29 mouse cellular contexts compared by ENCODE assay signal in the genomic region with DNA sequence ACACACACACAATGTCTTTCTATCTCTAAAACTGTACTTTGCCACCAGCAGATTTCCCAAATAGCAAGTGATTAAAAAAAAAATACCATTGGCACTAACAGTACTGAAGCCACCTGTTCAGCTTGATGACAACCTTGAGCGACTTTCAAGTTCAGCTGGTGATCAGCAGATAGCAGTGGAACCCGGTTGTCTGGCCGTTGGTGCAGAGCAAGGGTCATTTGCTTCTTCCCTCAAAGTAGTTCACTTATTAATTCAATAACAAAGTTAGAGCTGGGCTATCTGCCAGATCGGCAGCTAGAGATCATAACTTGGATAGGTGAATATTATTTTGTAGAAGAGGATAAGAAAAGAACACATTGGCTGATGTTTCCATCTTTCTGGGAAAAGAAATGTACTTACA.
DNase-seq lines count a peak whose midpoint lies in the region; ATAC-seq and TF ChIP-seq lines count a peak whose summit lies in the region.
"Had no signal": no experiment of that assay in that cellular context is flagged by ENCODE, and none has a peak within 500 bp of the region (broad histone marks: within the 10 kb centered on the region; RNA-seq: fewer than 3 reads in every experiment).

No protein-coding gene starts in this region.

- H3K27me3 ChIP-seq in kidney, embryonic 15.5 days, result no peaks in the 10 kb centered on the region
- no peaks in the 10 kb centered on the region for H3K27me3 ChIP-seq in liver, adult 2 months (ENCODE audit: control insufficient read depth, insufficient read depth, low read length)
- H3K27me3 ChIP-seq in liver, embryonic 12.5 days (replicated peaks), result no peaks in the 10 kb centered on the region
- H3K27me3 ChIP-seq in myocyte (ENCODE audit: control insufficient read depth, insufficient read depth, insufficient read length), result no peaks in the 10 kb centered on the region
- H3K27me3 ChIP-seq in intestine, embryonic 15.5 days (replicated peaks), result no peaks in the 10 kb centered on the region
- H3K27me3 ChIP-seq: CH12.LX; embryonic facial prominence, embryonic 15.5 days; forebrain, embryonic 13.5 days; heart, embryonic 15.5 days; hindbrain, embryonic 12.5 days; limb, embryonic 12.5 days; megakaryocyte, embryonic 14.5 days; midbrain, embryonic 12.5 days; stomach, embryonic 15.5 days had no signal

- H3K9me3 ChIP-seq in kidney, embryonic 15.5 days (replicated peaks), result no peaks in the 10 kb centered on the region
- no peaks in the 10 kb centered on the region for H3K9me3 ChIP-seq in liver, embryonic 12.5 days (replicated peaks)
- H3K9me3 ChIP-seq in intestine, embryonic 15.5 days, result no peaks in the 10 kb centered on the region
- H3K9me3 ChIP-seq: embryonic facial prominence, embryonic 15.5 days; forebrain, embryonic 13.5 days; heart, embryonic 10.5 days; heart, embryonic 15.5 days; hindbrain, embryonic 12.5 days; megakaryocyte, embryonic 14.5 days; midbrain, embryonic 12.5 days; stomach, embryonic 15.5 days had no signal

- DNase-seq in kidney, adult 11 months, result peak; percentile 25
- peak; percentile 92 for DNase-seq in liver, adult 2 months (ENCODE audit: extremely low read depth, low read depth, low spot score)
- peak; percentile 19 for DNase-seq in kidney, postnatal 14 days
- DNase-seq: adrenal gland, postnatal 10 days; cerebellum, adult 11 months; cerebellum, adult 9-11 months; gastrocnemius, postnatal 14 days; heart, postnatal 36 days; liver, postnatal 0 days; lung, postnatal 4 days; right cerebral cortex, postnatal 25 days had no signal

- no peak overlapping the region for H3ac ChIP-seq in myocyte (ENCODE audit: control insufficient read depth, insufficient read length)

- no peak overlapping the region for H3K9ac ChIP-seq in kidney, embryonic 15.5 days
- H3K9ac ChIP-seq in liver, adult 2 months (ENCODE audit: low read depth, low read length), result no peak overlapping the region
- no peak overlapping the region for H3K9ac ChIP-seq in liver, embryonic 12.5 days
- no peak overlapping the region for H3K9ac ChIP-seq in intestine, embryonic 15.5 days
- H3K9ac ChIP-seq: embryonic facial prominence, embryonic 15.5 days; forebrain, embryonic 13.5 days; heart, embryonic 15.5 days; hindbrain, embryonic 12.5 days; limb, embryonic 12.5 days; liver, postnatal 0 days; midbrain, embryonic 12.5 days; stomach, embryonic 15.5 days had no signal

- H3K4me1 ChIP-seq in kidney, embryonic 15.5 days, result peaks cover 16% of the 10 kb centered on the region
- H3K4me1 ChIP-seq in liver, adult 2 months (ENCODE audit: control insufficient read depth, insufficient read depth, low read length), result peaks cover 10% of the 10 kb centered on the region; the same call in 1 of the 2 replicates
- H3K4me1 ChIP-seq in liver, embryonic 12.5 days, result no peaks in the 10 kb centered on the region
- 0 out of 2 replicates have a peak, but pooled peaks cover 8% of the 10 kb centered on the region for H3K4me1 ChIP-seq in intestine, embryonic 15.5 days (replicated peaks)
- H3K4me1 ChIP-seq: megakaryocyte, embryonic 14.5 days had no signal

- ATAC-seq in kidney, embryonic 15.5 days (replicated peaks; ENCODE audit: low FRiP score), result no peak
- no peak for ATAC-seq in liver, embryonic 12.5 days
- ATAC-seq in intestine, embryonic 15.5 days, result no peak
- ATAC-seq: forebrain, embryonic 13.5 days; intestine, postnatal 0 days; liver, postnatal 0 days had no signal

- H3K4me2 ChIP-seq in kidney, embryonic 15.5 days, result no peak overlapping the region
- no peak overlapping the region for H3K4me2 ChIP-seq in liver, embryonic 12.5 days
- H3K4me2 ChIP-seq in myocyte (ENCODE audit: low read depth), result peak overlapping the region; percentile 39
- no peak overlapping the region for H3K4me2 ChIP-seq in intestine, embryonic 15.5 days (replicated peaks)
- H3K4me2 ChIP-seq: embryonic facial prominence, embryonic 15.5 days; forebrain, embryonic 13.5 days; heart, embryonic 15.5 days; hindbrain, embryonic 12.5 days; limb, embryonic 12.5 days; liver, embryonic 11.5 days; midbrain, embryonic 12.5 days; stomach, embryonic 15.5 days had no signal

- H3K79me2 ChIP-seq in liver, adult 2 months (ENCODE audit: control insufficient read depth, insufficient read depth, low read length), result no peaks in the 10 kb centered on the region
- H3K79me2 ChIP-seq in myocyte (ENCODE audit: control insufficient read depth, insufficient read depth), result no peaks in the 10 kb centered on the region

- no peaks in the 10 kb centered on the region for H3K36me3 ChIP-seq in kidney, embryonic 15.5 days
- no peaks in the 10 kb centered on the region for H3K36me3 ChIP-seq in liver, adult 2 months (ENCODE audit: control insufficient read depth, insufficient read depth, low read length)
- no peaks in the 10 kb centered on the region for H3K36me3 ChIP-seq in liver, embryonic 12.5 days
- no peaks in the 10 kb centered on the region for H3K36me3 ChIP-seq in myocyte (ENCODE audit: control insufficient read depth, insufficient read depth)
- no peaks in the 10 kb centered on the region for H3K36me3 ChIP-seq in intestine, embryonic 15.5 days
- H3K36me3 ChIP-seq: embryonic facial prominence, embryonic 15.5 days; heart, embryonic 10.5 days; heart, embryonic 15.5 days; hindbrain, embryonic 12.5 days; limb, embryonic 12.5 days; midbrain, embryonic 12.5 days; stomach, embryonic 15.5 days had no signal

- no peak overlapping the region for H3K27ac ChIP-seq in kidney, embryonic 15.5 days
- H3K27ac ChIP-seq in liver, adult 2 months (replicated peaks; ENCODE audit: insufficient read depth, low read depth, low read length), result no peak overlapping the region
- no peak overlapping the region for H3K27ac ChIP-seq in liver, embryonic 12.5 days
- H3K27ac ChIP-seq in intestine, embryonic 15.5 days, result no peak overlapping the region
- H3K27ac ChIP-seq: embryonic facial prominence, embryonic 15.5 days; heart, embryonic 10.5 days; heart, embryonic 15.5 days; hindbrain, embryonic 12.5 days; layer of hippocampus, adult 2 months; left cerebral cortex, adult 2 months; limb, embryonic 12.5 days; midbrain, embryonic 12.5 days; stomach, embryonic 15.5 days had no signal

- no peak overlapping the region for H3K4me3 ChIP-seq in kidney, embryonic 15.5 days (replicated peaks)
- H3K4me3 ChIP-seq in liver, adult 2 months (ENCODE audit: insufficient read depth, low read depth, low read length), result no peak overlapping the region
- no peak overlapping the region for H3K4me3 ChIP-seq in liver, embryonic 12.5 days
- H3K4me3 ChIP-seq in myocyte, result no peak overlapping the region
- no peak overlapping the region for H3K4me3 ChIP-seq in intestine, embryonic 15.5 days (replicated peaks)
- H3K4me3 ChIP-seq: embryonic facial prominence, embryonic 15.5 days; forebrain, embryonic 13.5 days; heart, embryonic 10.5 days; heart, embryonic 15.5 days; hindbrain, embryonic 12.5 days; layer of hippocampus, adult 2 months; left cerebral cortex, adult 2 months; limb, embryonic 12.5 days; megakaryocyte, embryonic 14.5 days; midbrain, embryonic 12.5 days; stomach, embryonic 15.5 days had no signal

- no peak for TF ChIP-seq POLR2A in liver, adult 2 months (IDR thresholded peaks at IDR 0.05; ENCODE audit: extremely low read depth, insufficient read depth, low read length)
- no peak for TF ChIP-seq POLR2A in myocyte (IDR thresholded peaks at IDR 0.05; ENCODE audit: insufficient read length, low read depth)

- no peak for TF ChIP-seq CTCF in liver, adult 2 months (IDR thresholded peaks at IDR 0.05; ENCODE audit: low read depth, low read length)

- 58% methylated on average over 4 of the region's 4 CpGs for WGBS in kidney, embryonic 15.5 days
- WGBS in liver, adult 2 months, result 27% methylated on average over 4 of the region's 4 CpGs
- 70% methylated on average over 4 of the region's 4 CpGs for WGBS in liver, embryonic 12.5 days (ENCODE audit: insufficient replicate concordance)
- 50% methylated on average over 4 of the region's 4 CpGs for WGBS in intestine, embryonic 15.5 days

TF ChIP-seq in myocyte, 11 proteins besides CTCF, POLR2A, EP300 and RAD21:
- TF ChIP-seq MYOD1 (IDR thresholded peaks at IDR 0.05; ENCODE audit: control insufficient read depth in 1 of 3, insufficient read length in 2 of 3, low read depth in 2 of 3), result peak in 1 of 3 experiments; percentile 47
- no peak for TF ChIP-seq USF1 (IDR thresholded peaks at IDR 0.05; ENCODE audit: low read depth)
- no peak for TF ChIP-seq REST (IDR thresholded peaks at IDR 0.05; ENCODE audit: insufficient read depth, insufficient read length)
- TF ChIP-seq E2F4 (IDR thresholded peaks at IDR 0.05; ENCODE audit: insufficient read depth), result no peak
- TF ChIP-seq MYOG (IDR thresholded peaks at IDR 0.05; ENCODE audit: control insufficient read depth in 1 of 3, insufficient read depth in 1 of 3, insufficient read length in 2 of 3, low read depth in 2 of 3), result peak in 1 of 3 experiments; percentile 14

Comparison
In these comparisons a context has a peak if more than half of its experiments do, and no peak if none do; other contexts are left out.
1. DNase-seq: peak in every context shown above with its lines; median percentile 92 in liver, adult 2 months; 25 in kidney, adult 11 months; 19 in kidney, postnatal 14 days.